Mouse (Mus musculus) layer of hippocampus, adult 2 months (tissue): ENCODE measurements around the gene Usp50. TPM values are rescaled to one million over a fixed set of nuclear protein-coding genes. Genes with fewer than 3 reads are reported as not detected.

Experiments used
- DNase-seq, 2 experiments: peaks; one replicate each; pipeline ENCODE4 v3.0.0; 2022; ENCODE audit warnings: low spot score in 2 of 2
- H3K27ac ChIP-seq: fragments of 200-600 bp; 2 replicates; pipeline ENCODE4 v1.8.1; 2022
- H3K4me3 ChIP-seq: fragments of 200-600 bp; 2 replicates; pipeline ENCODE4 v1.8.1; 2022; ENCODE audit warnings: mild to moderate bottlenecking
- CTCF ChIP-seq: fragments of 200-600 bp; conservative IDR thresholded peaks from 2 replicates; pipeline ENCODE4 v1.8.1; 2022; ENCODE audit warnings: antibody characterized with exemption, mild to moderate bottlenecking, moderate library complexity
- long read RNA-seq, 2 experiments: library from polyadenylated mRNA; stranded (forward); transcript quantifications; one replicate each; pipeline ENCODE4 v2.0.0; 2021; ENCODE audit warnings: borderline mapping rate in 2 of 2
- total RNA-seq, 2 experiments: library from RNA; stranded (reverse); gene quantifications; 2 replicates each; pipeline ENCODE4 v1.2.3; 2021

Usp50 gene
- 1 to 10 TPM; 3.0 to 3.3 TPM for total RNA-seq
- long read RNA-seq, experiment 1, partial matches to known transcripts: 0 of 2 reads
- long read RNA-seq, experiment 1, other reads (novel, unspliced or antisense): 2 of 2 reads
- long read RNA-seq, experiment 2, partial matches to known transcripts: 2 of 7 reads
- long read RNA-seq, experiment 2, other reads (novel, unspliced or antisense): 5 of 7 reads

DNA sequence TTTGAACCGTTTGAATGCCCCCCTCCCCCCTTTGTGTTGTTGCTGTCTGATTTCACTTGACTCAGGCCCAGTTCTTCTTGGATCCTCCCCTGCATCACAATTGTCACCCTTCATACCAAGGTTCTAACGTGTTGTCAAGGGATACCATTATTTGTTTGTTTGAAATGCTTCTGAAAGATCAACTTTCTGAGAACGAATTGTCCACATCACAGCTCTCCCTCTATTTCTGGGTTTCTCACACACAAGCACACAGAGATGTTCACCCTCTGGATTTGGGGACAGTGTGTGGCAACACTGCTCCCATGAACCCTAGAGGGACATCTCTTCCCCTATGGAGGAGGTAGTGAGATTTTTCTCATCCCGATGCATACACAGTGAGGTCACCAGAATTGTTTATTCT, at the start of gene Usp50:
Gene Usp50, minus strand, starts transcription at position 101 of the 400 bp plus-strand sequence.
- DNase-seq: no peak
- TF ChIP-seq CTCF: no peak
- Histone ChIP-seq H3K27ac (peak within 1 kb of the TSS; percentile 65; the same call in 1 of the 2 replicates), H3K4me3 (no peak within 1 kb of the TSS)

DNA sequence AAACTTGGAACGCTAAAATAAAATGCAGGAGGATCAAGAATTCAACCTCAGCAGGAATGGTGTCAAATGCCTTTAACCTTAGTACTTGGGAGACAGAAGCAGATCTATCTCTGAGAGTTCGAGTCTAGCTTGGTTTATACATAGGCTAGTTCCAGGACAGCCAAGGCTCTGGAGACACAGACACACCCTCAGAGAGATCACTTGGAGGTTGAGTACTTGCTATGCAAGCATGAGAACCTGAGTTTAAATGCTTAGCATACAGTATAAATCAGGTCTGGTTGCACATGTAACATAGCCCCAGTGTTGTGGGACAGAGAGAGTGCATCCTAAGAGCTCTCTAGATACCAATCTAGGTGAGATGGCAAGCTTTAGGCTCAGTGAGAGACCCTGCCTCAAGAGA, 34.1 kb upstream of the Usp50 start:
- DNase-seq: no peak
- TF ChIP-seq CTCF: no peak
- no peak overlapping the region for H3K4me3 ChIP-seq
- H3K27ac ChIP-seq: no peak overlapping the region

GRCm38 (mm10) chr2:126816644-126817347, 33.5 kb upstream of the Usp50 start:
- DNase-seq: no peak
- Histone ChIP-seq H3K4me3 (no peak overlapping the region), H3K27ac (no peak overlapping the region)
- TF ChIP-seq CTCF: 0 out of 2 replicates have a peak, but pooled peaks have one; percentile 13

GRCm38 (mm10) chr2:126815822-126816221, 32.6 kb upstream of the Usp50 start:
- no peak for DNase-seq
- TF ChIP-seq CTCF: no peak
- Histone ChIP-seq H3K4me3 (no peak overlapping the region), H3K27ac (no peak overlapping the region)

- H3K27ac ChIP-seq: no peak overlapping the region
- no peak for TF ChIP-seq CTCF
- no peak overlapping the region for H3K4me3 ChIP-seq
- DNase-seq: no peak
Measured at GRCm38 (mm10) chr2:126801980-126802379, 18.7 kb upstream of the Usp50 start.

DNA sequence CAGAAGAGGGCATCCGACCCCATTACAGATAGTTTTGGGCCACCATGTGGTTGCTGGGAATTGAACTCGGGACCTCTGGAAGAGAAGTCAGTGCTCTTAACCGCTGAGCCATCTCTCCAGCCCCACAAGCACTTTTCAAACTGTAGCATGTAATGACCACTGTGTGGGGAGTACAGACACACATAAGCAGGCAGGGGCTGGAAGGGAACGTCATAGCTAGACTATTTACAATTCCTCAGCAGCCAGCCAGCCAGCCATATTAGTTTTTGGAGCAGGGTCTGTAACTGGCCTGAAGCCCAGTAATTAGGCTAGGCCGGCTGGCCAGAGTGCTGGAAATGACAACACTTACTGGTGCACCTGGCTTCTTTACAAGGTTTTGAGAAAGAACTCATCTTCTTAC, 15.2 kb upstream of the Usp50 start:
- TF ChIP-seq CTCF: no peak
- Histone ChIP-seq H3K27ac (no peak overlapping the region), H3K4me3 (no peak overlapping the region)
- DNase-seq: no peak

GRCm38 (mm10) chr2:126795708-126796107, 12.4 kb upstream of the Usp50 start:
- DNase-seq: no peak
- TF ChIP-seq CTCF: peak; percentile 63
- no peak overlapping the region for H3K4me3 ChIP-seq
- H3K27ac ChIP-seq: no peak overlapping the region

DNA sequence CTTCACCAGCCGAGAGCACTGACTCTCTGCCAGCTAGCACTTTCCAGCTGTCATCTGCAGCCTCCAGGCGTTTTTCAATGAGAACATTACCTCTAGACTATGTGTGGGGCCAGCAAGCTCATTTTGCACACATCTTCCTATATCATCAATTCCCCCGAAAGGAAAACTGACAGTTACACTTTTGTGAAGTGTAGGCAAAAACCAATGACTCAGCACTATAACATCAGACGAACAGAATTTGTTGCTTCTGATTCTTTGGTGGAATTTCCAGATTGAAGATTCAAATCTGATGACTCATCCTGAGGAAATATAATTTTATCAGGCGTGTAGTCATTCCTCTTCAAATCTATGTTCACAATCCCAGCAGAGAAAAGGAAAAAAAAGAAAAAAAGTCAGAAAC, 9.3 kb upstream of the Usp50 start:
- Histone ChIP-seq H3K4me3 (no peak overlapping the region), H3K27ac (peak overlapping the region; percentile 72)
- no peak for DNase-seq
- no peak for TF ChIP-seq CTCF

DNA sequence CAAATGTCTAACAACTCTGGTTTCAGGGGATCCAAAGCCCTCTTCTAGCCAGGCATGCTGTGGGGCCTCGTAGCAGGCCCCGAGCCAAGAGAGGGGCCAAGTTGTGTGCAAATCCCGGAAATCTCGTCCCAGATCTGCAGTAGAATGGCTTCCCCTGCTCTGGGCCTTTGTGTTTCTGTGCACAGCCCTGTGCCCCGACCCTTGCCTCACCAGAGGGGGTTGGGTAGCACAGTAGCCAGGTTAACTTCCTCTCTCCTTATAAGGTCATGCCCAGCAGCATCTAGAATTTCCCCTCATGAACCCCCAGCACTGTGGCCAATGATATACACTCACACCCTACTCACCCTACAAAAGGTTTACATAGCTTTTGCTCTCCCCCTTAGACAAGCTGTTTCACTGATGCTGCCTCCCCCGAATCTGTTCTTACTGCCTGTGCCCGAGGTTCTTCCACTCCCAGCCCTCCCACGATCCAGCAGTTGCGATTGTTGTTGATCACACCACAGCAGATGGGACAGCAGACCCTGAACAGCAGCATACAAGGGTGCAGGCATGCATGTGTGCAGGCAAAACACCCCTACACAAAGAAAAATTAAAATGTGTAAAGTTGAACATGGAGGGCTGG, 4.6 kb upstream of the Usp50 start:
- DNase-seq: peak; percentile 83 to 88
- no peak for TF ChIP-seq CTCF
- H3K27ac ChIP-seq: peak overlapping the region; percentile 92
- no peak overlapping the region for H3K4me3 ChIP-seq

- H3K4me3 ChIP-seq: no peak overlapping the region
- H3K27ac ChIP-seq: peak overlapping the region; percentile 52; the same call in 1 of the 2 replicates
- TF ChIP-seq CTCF: peak; percentile 80
- peak; percentile 66 to 81 for DNase-seq
Measured at GRCm38 (mm10) chr2:126782433-126782832, 837 bp downstream of the Usp50 start.

- Histone ChIP-seq H3K4me3 (no peak overlapping the region), H3K27ac (no peak overlapping the region)
- no peak for TF ChIP-seq CTCF
- DNase-seq: no peak
Measured at GRCm38 (mm10) chr2:126781478-126781877, 1.8 kb downstream of the Usp50 start.

DNA sequence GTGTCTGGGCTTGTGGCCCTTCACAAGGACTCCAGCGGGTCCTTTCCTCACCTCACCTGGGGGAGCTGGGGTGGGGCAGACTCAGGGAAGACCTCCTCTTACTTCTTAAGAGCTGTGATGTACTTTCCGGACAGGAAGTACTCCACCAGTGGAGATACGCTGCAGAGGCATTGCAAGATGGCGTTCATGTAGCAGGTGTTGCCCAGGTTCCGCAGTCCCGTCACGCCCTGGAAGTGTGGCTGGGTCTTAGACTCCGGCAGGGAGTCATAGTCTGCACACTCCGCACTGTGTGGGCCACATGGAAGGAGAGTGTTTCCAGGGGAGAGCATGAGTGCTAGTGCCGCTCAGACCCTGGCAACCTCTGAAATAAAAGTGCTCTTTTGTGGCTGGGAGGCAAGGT, 3.0 kb downstream of the Usp50 start:
- H3K4me3 ChIP-seq: no peak overlapping the region
- TF ChIP-seq CTCF: no peak

GRCm38 (mm10) chr2:126778806-126779205, 4.5 kb downstream of the Usp50 start:
- no peak overlapping the region for H3K27ac ChIP-seq
- no peak overlapping the region for H3K4me3 ChIP-seq
- TF ChIP-seq CTCF: no peak
- no peak for DNase-seq

More for the DNA sequence above, 3.0 kb downstream of the Usp50 start:
- no peak overlapping the region for H3K27ac ChIP-seq
- no peak for DNase-seq
